Mouse (Mus musculus) myocyte (in vitro differentiated cells): Measurements from ENCODE around the gene Gm6592.

Experiments
- MAX ChIP-seq: IDR thresholded peaks from one replicate; pipeline ENCODE4 v1.6.1; 2011; ENCODE audit warnings: low read depth, mild to moderate bottlenecking, control low read depth
- MYOD1 ChIP-seq, 3 experiments: IDR thresholded peaks; one replicate each; pipeline ENCODE4 v1.6.1; 2011; ENCODE audit warnings: control low read depth in 2 of 3, low read depth in 2 of 3, mild to moderate bottlenecking in 2 of 3, moderate library complexity in 1 of 3; ENCODE audit not compliant: insufficient read length in 2 of 3, control insufficient read depth in 1 of 3
- POLR2A ChIP-seq: IDR thresholded peaks from one replicate; pipeline ENCODE4 v1.6.1; 2011; ENCODE audit warnings: low read depth, mild to moderate bottlenecking, control low read depth, moderate library complexity; ENCODE audit not compliant: insufficient read length
- POLR2AphosphoS2 ChIP-seq: IDR thresholded peaks from one replicate; pipeline ENCODE4 v1.6.1; 2011; ENCODE audit warnings: low read depth, control low read depth; ENCODE audit not compliant: insufficient read length
- USF1 ChIP-seq: IDR thresholded peaks from one replicate; pipeline ENCODE4 v1.6.1; 2011; ENCODE audit warnings: low read depth, mild to moderate bottlenecking, control low read depth, moderate library complexity

DNA sequence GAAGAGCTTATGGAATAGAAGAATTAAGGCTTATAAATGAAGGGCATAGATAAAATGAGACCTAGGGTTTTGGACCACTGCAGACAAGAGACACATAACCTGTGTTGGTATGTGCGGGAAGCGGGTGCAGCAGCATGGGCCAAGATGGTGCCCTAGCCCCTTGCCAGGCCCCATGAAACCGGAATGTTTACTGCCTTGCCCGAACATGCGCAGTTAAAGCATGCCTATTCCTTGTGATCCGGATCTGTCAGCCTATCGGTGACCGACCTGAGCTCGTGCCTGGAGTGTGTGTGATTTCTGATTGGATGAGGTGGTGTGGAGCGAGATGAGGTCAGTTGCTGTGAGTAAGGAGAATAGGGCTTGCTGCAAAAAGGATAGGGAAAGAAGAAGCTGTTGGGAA is 8.7 kb downstream of the Gm6592 start:
- TF ChIP-seq MAX = no peak
- no peak for TF ChIP-seq POLR2A
- no peak for TF ChIP-seq MYOD1 (IDR thresholded peaks at IDR 0.05; ENCODE audit: control insufficient read depth in 1 of 3, insufficient read length in 2 of 3, low read depth in 2 of 3)
- no peak for TF ChIP-seq USF1
- no peak for TF ChIP-seq POLR2AphosphoS2
